Mouse (Mus musculus): ENCODE measurements around the gene Col4a1.

The Col4a1 gene

DNA sequence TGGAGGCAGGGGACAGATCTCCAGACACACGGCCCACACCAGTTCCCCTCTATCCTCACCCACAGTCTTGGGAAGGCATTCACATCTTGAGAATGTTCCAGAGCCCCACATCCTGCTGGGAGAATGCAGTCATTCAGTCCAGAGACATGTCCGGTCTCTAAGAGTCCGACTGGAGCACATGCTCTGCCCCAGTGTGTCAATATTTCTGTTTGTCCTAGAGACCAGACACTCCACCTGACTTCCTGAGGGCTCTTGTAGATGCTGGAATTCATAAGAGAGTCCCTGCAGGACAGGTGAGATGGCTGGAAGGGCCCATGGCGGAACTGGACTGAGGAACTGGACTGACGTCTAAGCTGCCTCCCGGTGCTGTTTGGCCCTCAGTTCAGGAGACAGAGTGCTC, 38.7 kb upstream of the Col4a1 start:
- Histone ChIP-seq H3K4me3 (replicated peaks; ENCODE audit: low read length) (no peak overlapping the region), H3K9me3 (ENCODE audit: low read length) (no peaks in the 10 kb centered on the region), H3K27me3 (ENCODE audit: insufficient read depth, low read length) (peaks cover 4% of the 10 kb centered on the region; the same call in 1 of the 2 replicates), H3K4me1 (replicated peaks; ENCODE audit: low read depth, low read length) (no peaks in the 10 kb centered on the region), H3K36me3 (ENCODE audit: insufficient read depth, low read length) (no peaks in the 10 kb centered on the region)
- no peak for TF ChIP-seq NANOG (IDR thresholded peaks at IDR 0.05; ENCODE audit: borderline replicate concordance, low read length)
- TF ChIP-seq POU5F1 (IDR thresholded peaks at IDR 0.05; ENCODE audit: borderline replicate concordance, low read length): no peak
- TF ChIP-seq CTCF (conservative IDR thresholded peaks at IDR 0.05; ENCODE audit: low read length): no peak

DNA sequence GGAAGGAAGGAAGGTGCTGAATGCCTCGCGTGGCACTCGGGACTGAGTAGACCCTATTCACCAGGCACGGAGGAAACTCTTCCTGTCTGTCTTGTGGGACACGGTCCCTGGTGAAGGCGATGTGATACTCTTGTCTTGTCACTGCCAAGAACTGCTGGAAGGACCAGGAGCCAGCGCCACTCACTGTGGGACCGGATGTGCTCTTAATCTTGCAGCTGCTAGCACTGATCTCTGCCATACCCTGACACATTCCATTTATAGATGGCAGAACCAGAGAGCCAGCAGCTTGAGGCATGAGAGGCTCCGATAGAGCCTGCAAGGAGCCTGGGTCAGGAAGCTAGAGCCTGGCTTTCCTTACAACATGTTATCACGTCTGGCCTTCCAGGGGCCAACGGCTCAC, 36.0 kb upstream of the Col4a1 start:
- H3K4me1 ChIP-seq (replicated peaks; ENCODE audit: low read depth, low read length): no peaks in the 10 kb centered on the region
- H3K4me3 ChIP-seq (replicated peaks; ENCODE audit: low read length): no peak overlapping the region
- TF ChIP-seq NANOG (IDR thresholded peaks at IDR 0.05; ENCODE audit: borderline replicate concordance, low read length): no peak
- no peak for TF ChIP-seq POU5F1 (IDR thresholded peaks at IDR 0.05; ENCODE audit: borderline replicate concordance, low read length)
- no peak for TF ChIP-seq CTCF (conservative IDR thresholded peaks at IDR 0.05; ENCODE audit: low read length)
- H3K27me3 ChIP-seq (ENCODE audit: insufficient read depth, low read length): peaks cover 4% of the 10 kb centered on the region; the same call in 1 of the 2 replicates
- 0 out of 2 replicates have a peak, but pooled peaks cover 3% of the 10 kb centered on the region for H3K9me3 ChIP-seq (ENCODE audit: low read length)
- H3K36me3 ChIP-seq (ENCODE audit: insufficient read depth, low read length): no peaks in the 10 kb centered on the region

DNA sequence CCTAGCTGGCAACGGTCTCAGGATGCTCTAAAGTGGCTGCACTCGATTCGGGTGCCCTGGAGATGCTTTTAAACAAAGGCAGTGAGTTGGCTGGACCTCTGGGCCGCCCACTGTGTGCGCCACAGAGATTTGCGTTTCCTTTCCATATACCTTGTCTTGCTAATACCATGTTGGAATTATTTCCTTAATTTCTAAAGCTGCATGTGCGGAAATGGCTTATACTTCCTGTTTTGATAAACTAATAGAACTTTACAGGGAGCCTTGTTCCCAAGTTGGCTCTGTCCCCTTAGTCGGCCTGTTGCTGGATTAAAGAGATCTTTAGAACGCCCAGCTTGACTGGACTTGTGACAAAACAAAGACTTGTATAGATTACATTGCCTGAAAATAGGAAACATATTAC, 35.1 kb upstream of the Col4a1 start:
- Histone ChIP-seq H3K9me3 (ENCODE audit: low read length) (0 out of 2 replicates have a peak, but pooled peaks cover 3% of the 10 kb centered on the region), H3K4me3 (replicated peaks; ENCODE audit: low read length) (no peak overlapping the region), H3K4me1 (replicated peaks; ENCODE audit: low read depth, low read length) (no peaks in the 10 kb centered on the region), H3K27me3 (ENCODE audit: insufficient read depth, low read length) (peaks cover 4% of the 10 kb centered on the region; the same call in 1 of the 2 replicates), H3K36me3 (ENCODE audit: insufficient read depth, low read length) (no peaks in the 10 kb centered on the region)
- TF ChIP-seq CTCF (conservative IDR thresholded peaks at IDR 0.05; ENCODE audit: low read length): no peak
- TF ChIP-seq NANOG (IDR thresholded peaks at IDR 0.05; ENCODE audit: borderline replicate concordance, low read length): no peak
- no peak for TF ChIP-seq POU5F1 (IDR thresholded peaks at IDR 0.05; ENCODE audit: borderline replicate concordance, low read length)

DNA sequence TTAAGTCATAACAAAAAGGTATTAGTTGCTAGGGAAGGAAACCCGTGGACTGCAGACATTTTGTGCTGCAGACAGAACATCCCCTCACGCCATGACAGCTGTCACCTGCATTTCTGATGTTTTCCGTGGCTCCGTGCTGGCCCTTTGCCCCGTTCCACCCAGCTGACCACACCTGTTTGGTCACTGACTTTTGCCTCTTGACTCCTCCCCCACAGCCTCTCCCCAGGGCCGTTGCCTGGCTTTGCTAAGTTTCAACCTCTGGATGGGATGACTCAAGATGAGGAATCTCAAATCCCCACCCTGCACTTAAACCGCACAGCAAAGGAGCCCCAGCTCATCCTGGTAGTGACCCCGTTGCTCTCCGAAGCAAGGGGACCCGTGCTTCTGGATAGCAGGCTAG, 33.6 kb upstream of the Col4a1 start:
- Histone ChIP-seq H3K9me3 (ENCODE audit: low read length) (0 out of 2 replicates have a peak, but pooled peaks cover 3% of the 10 kb centered on the region), H3K36me3 (ENCODE audit: insufficient read depth, low read length) (no peaks in the 10 kb centered on the region)
- TF ChIP-seq POU5F1 (IDR thresholded peaks at IDR 0.05; ENCODE audit: borderline replicate concordance, low read length): no peak
- no peak for TF ChIP-seq NANOG (IDR thresholded peaks at IDR 0.05; ENCODE audit: borderline replicate concordance, low read length)
- no peak for TF ChIP-seq CTCF (conservative IDR thresholded peaks at IDR 0.05; ENCODE audit: low read length)

DNA sequence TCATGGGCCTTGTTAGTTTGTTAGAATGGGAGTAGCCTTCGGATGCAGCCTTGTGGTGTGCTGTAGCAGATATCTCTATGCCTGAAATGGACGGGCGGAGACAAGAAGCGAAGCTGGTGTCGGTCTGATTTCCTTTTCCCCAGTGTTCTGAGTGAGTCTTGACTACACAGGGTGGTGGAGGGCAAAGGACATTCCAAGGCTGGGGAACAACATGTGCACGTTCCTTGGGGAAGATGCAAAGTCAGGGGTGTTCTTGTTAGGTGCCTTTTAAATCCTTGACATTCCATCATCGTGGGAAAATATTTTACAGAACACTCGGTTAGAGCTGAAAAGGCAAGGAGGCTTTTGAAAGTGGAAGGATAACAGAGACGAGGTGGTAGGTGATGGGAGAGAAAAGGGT, 31.8 kb upstream of the Col4a1 start:
- Histone ChIP-seq H3K9me3 (ENCODE audit: low read length) (0 out of 2 replicates have a peak, but pooled peaks cover 3% of the 10 kb centered on the region), H3K4me1 (replicated peaks; ENCODE audit: low read depth, low read length) (peaks cover 9% of the 10 kb centered on the region), H3K27me3 (ENCODE audit: insufficient read depth, low read length) (peaks cover 4% of the 10 kb centered on the region; the same call in 1 of the 2 replicates), H3K36me3 (ENCODE audit: insufficient read depth, low read length) (no peaks in the 10 kb centered on the region), H3K4me3 (replicated peaks; ENCODE audit: low read length) (no peak overlapping the region)
- TF ChIP-seq CTCF (conservative IDR thresholded peaks at IDR 0.05; ENCODE audit: low read length) (no peak), NANOG (IDR thresholded peaks at IDR 0.05; ENCODE audit: borderline replicate concordance, low read length) (no peak), POU5F1 (IDR thresholded peaks at IDR 0.05; ENCODE audit: borderline replicate concordance, low read length) (no peak)

More for the DNA sequence above, 33.6 kb upstream of the Col4a1 start:
- Histone ChIP-seq H3K4me3 (replicated peaks; ENCODE audit: low read length) (no peak overlapping the region), H3K27me3 (ENCODE audit: insufficient read depth, low read length) (peaks cover 4% of the 10 kb centered on the region; the same call in 1 of the 2 replicates), H3K4me1 (replicated peaks; ENCODE audit: low read depth, low read length) (no peaks in the 10 kb centered on the region)

DNA sequence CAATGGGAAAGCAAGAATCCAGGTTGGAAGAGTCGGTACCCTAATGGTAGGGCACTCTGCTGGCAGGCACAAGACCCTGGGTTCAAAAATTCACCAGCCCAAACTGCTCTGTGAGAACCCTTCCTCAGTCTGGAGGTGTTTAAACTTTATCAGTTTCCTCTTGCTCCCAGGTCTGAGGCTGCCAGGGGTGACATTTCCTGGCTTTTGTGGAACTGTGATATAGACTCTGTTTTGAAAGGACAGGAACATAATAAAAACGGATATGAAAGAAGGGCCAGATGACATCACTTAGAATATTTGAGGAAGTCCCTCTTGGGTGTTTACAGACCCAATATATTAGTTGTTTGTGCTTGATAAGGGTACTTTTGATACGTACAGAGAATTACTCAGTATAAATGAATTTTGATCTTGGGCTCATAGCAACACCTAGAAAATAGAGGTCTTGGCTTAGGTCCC, 28.5 kb upstream of the Col4a1 start:
- Histone ChIP-seq H3K9me3 (ENCODE audit: low read length) (0 out of 2 replicates have a peak, but pooled peaks cover 3% of the 10 kb centered on the region), H3K4me3 (replicated peaks; ENCODE audit: low read length) (no peak overlapping the region), H3K36me3 (ENCODE audit: insufficient read depth, low read length) (no peaks in the 10 kb centered on the region), H3K27me3 (ENCODE audit: insufficient read depth, low read length) (peaks cover 10% of the 10 kb centered on the region; the same call in 1 of the 2 replicates), H3K4me1 (replicated peaks; ENCODE audit: low read depth, low read length) (peaks cover 12% of the 10 kb centered on the region)
- TF ChIP-seq POU5F1 (IDR thresholded peaks at IDR 0.05; ENCODE audit: borderline replicate concordance, low read length) (no peak), NANOG (IDR thresholded peaks at IDR 0.05; ENCODE audit: borderline replicate concordance, low read length) (no peak), CTCF (conservative IDR thresholded peaks at IDR 0.05; ENCODE audit: low read length) (no peak)

DNA sequence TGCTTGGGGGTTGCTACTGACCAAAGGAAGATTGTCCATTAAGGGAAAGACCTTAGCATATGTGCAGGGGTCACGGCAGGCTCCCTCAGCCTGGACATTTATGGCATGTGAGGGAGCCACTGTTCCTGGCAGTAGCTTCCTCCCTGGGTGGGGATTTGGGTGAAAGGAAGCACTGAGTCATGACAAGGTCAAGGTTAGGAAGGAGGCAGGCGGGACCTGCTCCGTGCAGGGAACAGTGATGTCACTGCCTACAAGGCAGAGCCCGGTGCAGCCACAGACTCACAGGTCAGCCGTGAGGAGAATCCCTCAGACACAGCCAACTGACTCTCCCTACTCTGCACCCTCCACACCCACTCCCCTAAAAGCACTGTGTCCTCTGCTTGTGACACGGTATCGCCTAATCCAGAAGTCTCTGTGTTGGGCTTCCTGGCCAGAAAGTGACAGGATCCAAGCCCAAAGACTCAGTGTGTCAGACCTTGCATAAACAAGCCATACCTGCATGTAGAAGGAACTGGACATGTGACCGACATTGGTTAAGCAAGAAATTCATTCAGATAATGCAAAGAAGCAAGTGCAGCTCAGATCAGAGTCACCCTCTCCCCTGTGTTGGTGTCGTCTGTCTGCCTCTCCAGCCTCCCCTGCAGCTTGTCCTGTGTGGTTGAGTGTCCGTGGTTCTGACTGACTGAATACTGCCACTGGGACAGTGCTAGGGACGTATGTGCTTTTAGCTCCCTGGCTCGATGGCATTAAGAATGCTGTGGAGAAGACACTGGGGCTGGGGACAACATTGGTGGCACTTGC, 27.9 kb upstream of the Col4a1 start:
- peaks cover 12% of the 10 kb centered on the region for H3K4me1 ChIP-seq (replicated peaks; ENCODE audit: low read depth, low read length)
- peaks cover 10% of the 10 kb centered on the region; the same call in 1 of the 2 replicates for H3K27me3 ChIP-seq (ENCODE audit: insufficient read depth, low read length)
- H3K36me3 ChIP-seq (ENCODE audit: insufficient read depth, low read length): no peaks in the 10 kb centered on the region
- TF ChIP-seq NANOG (IDR thresholded peaks at IDR 0.05; ENCODE audit: borderline replicate concordance, low read length) (no peak), CTCF (conservative IDR thresholded peaks at IDR 0.05; ENCODE audit: low read length) (no peak), POU5F1 (IDR thresholded peaks at IDR 0.05; ENCODE audit: borderline replicate concordance, low read length) (no peak)
- no peak overlapping the region for H3K4me3 ChIP-seq (replicated peaks; ENCODE audit: low read length)
- 0 out of 2 replicates have a peak, but pooled peaks cover 3% of the 10 kb centered on the region for H3K9me3 ChIP-seq (ENCODE audit: low read length)

DNA sequence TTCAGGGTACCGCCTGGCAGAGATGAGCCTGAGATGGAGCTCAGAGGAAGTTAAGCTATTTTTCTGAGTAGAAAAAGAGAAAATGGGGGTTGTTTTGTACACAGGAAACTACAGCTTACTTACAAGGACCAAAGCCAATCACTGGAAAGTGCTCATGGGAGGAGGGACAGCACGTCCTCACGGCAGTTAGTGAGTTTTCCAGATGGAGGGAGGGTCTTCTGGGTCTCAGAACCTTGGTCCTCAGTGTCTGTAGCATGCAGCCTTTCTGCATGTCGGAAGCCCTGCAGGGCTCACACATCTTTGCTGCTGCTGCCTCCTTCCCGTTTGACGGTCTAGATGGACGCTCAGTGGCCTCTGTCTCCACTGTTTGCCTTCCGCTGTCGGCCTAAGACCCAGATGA, 25.9 kb upstream of the Col4a1 start:
- H3K4me1 ChIP-seq (replicated peaks; ENCODE audit: low read depth, low read length): peaks cover 12% of the 10 kb centered on the region
- H3K4me3 ChIP-seq (replicated peaks; ENCODE audit: low read length): no peak overlapping the region
- H3K9me3 ChIP-seq (ENCODE audit: low read length): no peaks in the 10 kb centered on the region
- TF ChIP-seq POU5F1 (IDR thresholded peaks at IDR 0.05; ENCODE audit: borderline replicate concordance, low read length): no peak
- TF ChIP-seq CTCF (conservative IDR thresholded peaks at IDR 0.05; ENCODE audit: low read length): no peak
- no peak for TF ChIP-seq NANOG (IDR thresholded peaks at IDR 0.05; ENCODE audit: borderline replicate concordance, low read length)
- no peaks in the 10 kb centered on the region for H3K36me3 ChIP-seq (ENCODE audit: insufficient read depth, low read length)
- peaks cover 10% of the 10 kb centered on the region; the same call in 1 of the 2 replicates for H3K27me3 ChIP-seq (ENCODE audit: insufficient read depth, low read length)

All from E14TG2a.4 (cell line).